Mouse (Mus musculus) lung, embryonic 14.5 days (tissue): ENCODE measurements around the gene Tom1l2. TPM values are rescaled to one million over a fixed set of nuclear protein-coding genes. Genes with fewer than 3 reads are reported as not detected.

Experiments used
- ATAC-seq: fragments of 200-750 bp; cut with Nextera tagmentation; 2 replicates; pipeline ENCODE4 v1.8.0; 2017; ENCODE audit warnings: mild to moderate bottlenecking, moderate TSS enrichment, moderate library complexity; ENCODE audit not compliant: insufficient read depth
- DNase-seq: peaks from one replicate; pipeline ENCODE4 v3.0.0-alpha.2; 2015
- H3K27ac ChIP-seq: fragments of 300-500 bp; sonication (generic); 2 replicates; pipeline ENCODE4 v1.5.1; 2014; ENCODE audit warnings: low read depth, mild to moderate bottlenecking, moderate library complexity
- H3K27me3 ChIP-seq: fragments of 300-500 bp; sonication (generic); 2 replicates; pipeline ENCODE4 v1.6.1; 2014; ENCODE audit warnings: low read length, control low read depth; ENCODE audit not compliant: insufficient read depth
- H3K36me3 ChIP-seq: fragments of 300-500 bp; sonication (generic); 2 replicates; pipeline ENCODE4 v1.6.1; 2014; ENCODE audit warnings: control low read depth; ENCODE audit not compliant: insufficient read depth
- H3K4me1 ChIP-seq: fragments of 300-500 bp; sonication (generic); 2 replicates; pipeline ENCODE4 v1.6.1; 2014; ENCODE audit warnings: antibody characterized with exemption, control low read depth; ENCODE audit not compliant: insufficient read depth
- H3K4me2 ChIP-seq: fragments of 300-500 bp; sonication (generic); 2 replicates; pipeline ENCODE4 v1.6.1; 2014; ENCODE audit warnings: mild to moderate bottlenecking
- H3K4me3 ChIP-seq: fragments of 300-500 bp; sonication (generic); 2 replicates; pipeline ENCODE4 v1.5.1; 2014; ENCODE audit warnings: low read depth, low read length
- H3K9ac ChIP-seq: fragments of 300-500 bp; sonication (generic); 2 replicates; pipeline ENCODE4 v1.6.1; 2014
- H3K9me3 ChIP-seq: fragments of 300-500 bp; sonication (generic); 2 replicates; pipeline ENCODE4 v1.6.1; 2016; ENCODE audit warnings: low read depth, low read length, control low read depth
- CTCF ChIP-seq: IDR thresholded peaks from 2 replicates; pipeline ENCODE4 v1.5.1; 2016; ENCODE audit warnings: antibody characterized with exemption, low read depth
- WGBS: fragments of 180-500 bp; shearing (Covaris S2); extraction: QIAGEN DNeasy Blood & Tissue Kit; methylation state at CpG from one replicate; pipeline ENCODE4 v1.1.7; 2014; 5-methylcytosine and 5-hydroxymethylcytosine counted together
- polyA plus RNA-seq: library from polyadenylated mRNA; unstranded; fragments of >200 nt; fragmentation: Nextera tagmentation; extraction: Ambion mirVana; gene quantifications from 2 replicates; pipeline ENCODE4 v1.2.1, GENCODE M21; 2014

Gene Tom1l2
- 19.8 and 20.6 TPM in 2 replicates for polyA plus RNA-seq

DNA sequence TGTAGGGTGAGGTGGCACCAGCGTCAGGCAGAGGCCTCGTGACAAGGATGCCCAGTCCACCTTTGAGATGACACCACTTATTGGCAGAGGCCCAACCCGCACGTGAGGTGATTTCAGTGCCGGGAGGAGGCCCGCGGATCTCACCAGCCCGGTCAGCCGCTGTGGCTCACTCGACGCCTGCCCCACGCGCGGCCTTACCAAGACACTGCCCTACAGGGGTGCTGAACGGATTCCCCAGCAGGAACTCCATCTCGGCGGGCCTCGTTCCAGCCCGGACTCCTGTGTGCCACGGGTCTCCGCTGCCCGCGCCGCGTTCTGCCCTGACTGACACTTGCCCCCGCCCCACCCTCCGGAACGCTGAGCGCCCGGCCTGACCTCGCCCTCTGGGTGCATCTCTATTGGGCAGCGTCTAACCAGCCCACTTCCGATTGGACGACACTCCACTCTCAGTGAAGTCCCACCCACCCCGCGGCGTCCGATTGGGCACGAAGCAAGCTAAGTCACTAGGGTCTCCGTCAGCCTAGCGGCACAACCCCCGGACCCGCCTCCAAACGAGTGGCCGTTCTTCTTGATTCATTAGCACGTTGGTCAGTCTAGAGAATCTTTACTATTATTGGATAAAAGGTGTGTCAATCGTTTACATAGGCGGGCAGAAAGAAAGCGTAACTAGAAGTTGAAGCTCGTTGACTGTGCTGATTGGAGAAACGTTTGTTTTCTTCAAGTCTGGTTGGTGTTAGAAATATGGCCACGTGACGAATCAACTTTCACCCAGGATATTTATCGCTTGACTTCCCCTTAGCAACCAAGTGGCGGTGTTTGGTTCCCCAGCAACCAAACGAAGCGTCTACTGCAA, at the start of gene Tom1l2, which contains the start of gene Drc3:
Gene Tom1l2 (minus strand): TSS at position 347 of the 853 bp plus-strand sequence.
Gene Drc3 (plus strand): TSS at position 771 of the 853 bp plus-strand sequence.
- Histone ChIP-seq H3K4me1 (peaks cover 8% of the 10 kb centered on the region), H3K27me3 (no peaks in the 10 kb centered on the region), H3K9me3 (no peaks in the 10 kb centered on the region), H3K27ac (peak within 1 kb of the TSS; percentile 51; the same call in 1 of the 2 replicates), H3K4me3 (peak within 1 kb of the TSS; percentile 64), H3K9ac (peak within 1 kb of the TSS; percentile 68), H3K36me3 (no peaks in the 10 kb centered on the region), H3K4me2 (peak within 1 kb of the TSS; percentile 76)
- DNase-seq (peak; percentile 100), ATAC-seq (peak; percentile 100)
- no peak for TF ChIP-seq CTCF
- whole genome bisulfite sequencing = under 1% methylated on average over 54 of the region's 57 CpGs

DNA sequence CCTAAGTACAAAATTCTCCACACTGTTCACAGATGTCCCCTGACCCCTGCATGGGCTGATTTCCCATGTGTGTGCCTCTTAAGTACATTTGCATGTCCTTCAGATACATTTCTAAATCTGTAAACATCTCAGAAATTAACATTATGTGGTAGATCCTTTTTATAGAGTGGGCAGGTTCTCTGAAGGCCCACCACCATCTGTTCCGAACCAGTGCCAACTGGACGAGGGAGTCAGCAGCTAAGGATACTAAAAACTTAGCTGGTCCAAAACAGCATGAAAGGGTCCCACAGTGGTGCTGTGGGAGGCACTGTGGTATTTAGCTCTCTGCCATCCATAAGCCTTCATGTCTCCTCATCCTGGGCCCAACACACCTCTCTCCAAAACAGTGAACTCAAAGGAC, 44.5 kb upstream of the Tom1l2 start:
- TF ChIP-seq CTCF = no peak
- WGBS = 86% methylated on average over 2 of the region's 2 CpGs
- Histone ChIP-seq H3K4me3 (no peak overlapping the region), H3K4me1 (no peaks in the 10 kb centered on the region), H3K9ac (no peak overlapping the region), H3K27ac (no peak overlapping the region), H3K27me3 (no peaks in the 10 kb centered on the region), H3K9me3 (no peaks in the 10 kb centered on the region), H3K36me3 (peaks cover 16% of the 10 kb centered on the region), H3K4me2 (no peak overlapping the region)
- ATAC-seq = no peak
- no peak for DNase-seq

DNA sequence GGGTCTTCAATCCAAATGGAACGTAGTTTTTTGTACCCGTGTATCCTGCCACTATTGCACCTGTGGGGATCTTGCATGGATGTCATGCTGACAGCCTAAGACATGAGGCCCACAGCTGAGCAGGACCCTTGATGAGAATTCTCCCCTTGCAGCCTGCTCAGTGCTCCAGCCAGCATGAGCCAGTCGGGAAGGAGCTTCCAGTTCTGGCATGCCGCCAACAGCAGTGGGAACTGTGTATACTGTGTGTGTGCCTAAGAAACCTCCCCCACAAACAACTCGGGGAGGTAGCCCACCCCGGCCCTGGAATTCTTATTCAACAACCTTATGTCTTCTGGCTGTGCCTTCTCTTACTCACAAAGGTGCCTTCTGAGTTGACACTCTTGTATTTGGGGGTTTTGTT, 43.8 kb upstream of the Tom1l2 start:
- 45% methylated on average over 6 of the region's 6 CpGs for WGBS
- peak; percentile 88 for DNase-seq
- Histone ChIP-seq H3K4me2 (no peak overlapping the region), H3K36me3 (peaks cover 11% of the 10 kb centered on the region), H3K27ac (no peak overlapping the region), H3K27me3 (no peaks in the 10 kb centered on the region), H3K9me3 (no peaks in the 10 kb centered on the region), H3K4me1 (no peaks in the 10 kb centered on the region), H3K9ac (no peak overlapping the region), H3K4me3 (no peak overlapping the region)
- TF ChIP-seq CTCF = no peak
- ATAC-seq = peak; percentile 86

DNA sequence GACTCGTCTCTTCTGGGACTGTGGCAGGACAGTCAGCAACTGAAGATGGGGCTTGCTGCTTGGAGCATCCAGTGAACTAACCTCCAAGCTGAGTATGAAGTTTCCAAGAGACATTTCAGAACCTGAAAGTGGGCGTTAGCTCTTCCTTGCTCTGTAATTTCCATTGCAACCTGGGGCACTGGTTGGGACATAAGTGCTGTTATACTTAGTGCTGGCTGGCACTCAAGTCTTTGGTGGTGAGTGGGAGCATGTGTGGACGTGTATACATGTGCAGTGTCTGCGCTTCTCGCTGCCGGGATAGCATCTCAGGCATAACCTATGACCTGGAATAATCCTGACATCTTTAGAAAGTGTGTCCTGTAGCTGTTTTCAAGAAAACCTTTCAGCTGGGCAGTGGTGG, 38.6 kb upstream of the Tom1l2 start:
- Histone ChIP-seq H3K27ac (no peak overlapping the region), H3K36me3 (no peaks in the 10 kb centered on the region), H3K27me3 (no peaks in the 10 kb centered on the region), H3K9ac (no peak overlapping the region), H3K9me3 (no peaks in the 10 kb centered on the region), H3K4me3 (no peak overlapping the region), H3K4me2 (no peak overlapping the region), H3K4me1 (no peaks in the 10 kb centered on the region)
- TF ChIP-seq CTCF = no peak
- ATAC-seq = no peak
- no peak for DNase-seq
- WGBS = 79% methylated on average over 6 of the region's 6 CpGs

DNA sequence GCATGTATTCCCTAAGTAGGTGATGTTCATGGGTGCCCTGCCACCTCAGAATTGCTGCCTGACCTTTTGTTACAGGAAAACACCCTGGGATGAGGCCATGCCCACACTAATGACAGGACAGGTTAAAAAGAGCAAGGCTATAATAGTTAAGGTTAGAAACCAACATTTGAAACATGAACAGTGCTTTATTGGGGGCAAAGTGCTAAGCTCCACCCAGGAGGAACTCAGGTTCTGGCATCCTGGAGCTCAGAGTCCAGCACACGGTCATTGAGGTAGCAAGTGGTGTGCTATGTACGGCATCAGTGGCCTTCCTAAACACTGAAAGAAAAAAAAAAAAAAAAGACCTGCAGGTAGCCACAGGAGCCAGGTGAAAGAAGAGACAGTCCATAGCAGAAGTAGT, 35.2 kb upstream of the Tom1l2 start:
- Histone ChIP-seq H3K9ac (no peak overlapping the region), H3K27ac (no peak overlapping the region), H3K9me3 (no peaks in the 10 kb centered on the region), H3K4me1 (no peaks in the 10 kb centered on the region), H3K27me3 (no peaks in the 10 kb centered on the region), H3K4me2 (no peak overlapping the region), H3K36me3 (no peaks in the 10 kb centered on the region), H3K4me3 (no peak overlapping the region)
- no peak for ATAC-seq
- TF ChIP-seq CTCF = no peak
- 79% methylated on average over 2 of the region's 2 CpGs for WGBS
- DNase-seq = no peak

DNA sequence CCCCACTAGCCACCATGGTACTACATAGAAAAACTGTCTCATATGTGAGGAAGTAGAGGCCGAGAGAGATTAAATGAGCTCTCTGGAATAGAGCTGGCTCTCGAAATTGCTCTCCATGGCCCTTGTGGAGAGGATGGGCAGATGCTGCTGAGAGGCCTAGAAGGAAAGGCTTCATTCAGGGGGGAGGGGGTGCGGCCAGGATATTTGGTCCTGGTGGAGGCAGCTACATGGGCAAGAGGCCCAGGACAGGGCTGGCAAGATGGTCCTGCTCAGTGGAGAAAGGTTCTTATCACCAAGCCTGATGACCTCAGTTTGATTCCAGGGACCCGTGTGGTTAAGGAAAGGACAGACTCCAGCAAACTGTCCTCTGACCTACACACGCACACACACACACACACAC, 33.2 kb upstream of the Tom1l2 start:
- no peak overlapping the region for H3K4me2 ChIP-seq
- no peak overlapping the region for H3K4me3 ChIP-seq
- H3K4me1 ChIP-seq = no peaks in the 10 kb centered on the region
- ATAC-seq (no peak), DNase-seq (no peak)
- no peak for TF ChIP-seq CTCF
- WGBS = 73% methylated on average over 5 of the region's 5 CpGs
- H3K27me3 ChIP-seq = no peaks in the 10 kb centered on the region
- H3K9me3 ChIP-seq = no peaks in the 10 kb centered on the region
- H3K27ac ChIP-seq = no peak overlapping the region
- H3K36me3 ChIP-seq = no peaks in the 10 kb centered on the region
- H3K9ac ChIP-seq = no peak overlapping the region

DNA sequence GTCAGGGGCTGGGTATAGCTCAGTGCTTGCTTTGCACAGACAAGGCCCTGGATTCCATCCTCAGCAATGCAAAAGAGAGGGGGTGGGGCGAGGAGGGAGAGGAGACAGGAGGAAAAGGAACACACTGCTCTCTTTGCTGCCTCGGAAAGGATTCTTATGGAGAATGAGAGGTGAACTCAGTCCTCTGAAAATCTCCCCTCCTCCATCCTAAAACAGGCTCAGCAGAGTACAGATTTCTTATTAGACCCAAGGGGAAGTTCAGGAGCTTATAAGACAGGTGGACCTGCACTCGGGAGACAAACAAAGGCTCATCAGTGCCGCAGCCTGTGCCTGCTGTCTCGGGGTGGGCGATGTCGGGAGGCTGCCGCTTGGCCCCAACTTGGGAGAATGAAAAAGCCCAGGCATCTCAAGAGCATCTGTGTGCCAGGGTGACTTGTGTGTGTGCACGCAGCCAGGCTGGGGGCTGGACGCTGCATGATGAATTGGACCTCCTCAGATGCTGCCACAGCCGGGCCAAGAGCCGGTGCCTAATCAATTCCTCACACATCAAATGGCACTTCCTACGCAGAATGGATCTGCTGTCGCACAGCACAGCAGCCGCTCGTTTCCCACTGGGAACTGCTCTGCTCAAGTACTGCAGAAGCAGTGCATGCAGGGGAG, 32.2 kb upstream of the Tom1l2 start:
- H3K4me3 ChIP-seq = no peak overlapping the region
- no peaks in the 10 kb centered on the region for H3K27me3 ChIP-seq
- H3K36me3 ChIP-seq = no peaks in the 10 kb centered on the region
- no peak for TF ChIP-seq CTCF
- WGBS = 6% methylated on average over 16 of the region's 16 CpGs
- H3K9ac ChIP-seq = 0 out of 2 replicates have a peak overlapping the region, but pooled peaks have one; percentile 9
- DNase-seq (peak; percentile 14), ATAC-seq (no peak)
- H3K4me1 ChIP-seq = no peaks in the 10 kb centered on the region
- no peak overlapping the region for H3K27ac ChIP-seq
- H3K4me2 ChIP-seq = peak overlapping the region; percentile 16; the same call in 1 of the 2 replicates
- H3K9me3 ChIP-seq = no peaks in the 10 kb centered on the region
